In the genomic region with DNA sequence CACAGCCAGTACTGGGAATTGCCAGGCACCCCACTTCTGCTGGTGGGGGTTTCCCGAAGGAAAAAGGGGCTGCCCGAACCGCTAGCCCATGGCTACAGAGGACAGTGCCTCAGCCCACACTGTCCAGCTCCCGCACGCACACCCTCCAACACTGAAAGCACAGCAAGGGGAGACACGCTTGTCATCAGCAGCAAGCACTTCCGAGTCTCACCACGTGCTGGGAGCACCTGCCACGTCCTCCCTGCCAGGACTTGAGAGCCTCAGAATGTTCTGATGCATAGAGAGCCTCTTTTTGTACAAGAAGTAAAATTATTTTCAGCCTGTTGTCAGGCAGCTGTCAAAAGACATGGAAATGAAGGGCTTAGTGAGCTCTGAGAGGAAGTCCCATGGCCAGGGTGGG, we compare ENCODE assay signal across 16 mouse cellular contexts.
DNase-seq lines count a peak whose midpoint lies in the region; ATAC-seq lines count a peak whose summit lies in the region.
"Had no signal": no experiment of that assay in that cellular context is flagged by ENCODE, and none has a peak within 500 bp of the region (broad histone marks: within the 10 kb centered on the region; RNA-seq: fewer than 3 reads in every experiment).

No protein-coding gene starts in this region.

- H3K36me3 ChIP-seq in heart, embryonic 16.5 days (ENCODE audit: control insufficient read depth, insufficient read depth), result no peaks in the 10 kb centered on the region
- H3K36me3 ChIP-seq: forebrain, embryonic 15.5 days; G1E; hindbrain, embryonic 12.5 days had no signal

- H3K27me3 ChIP-seq in heart, embryonic 16.5 days (ENCODE audit: control insufficient read depth, insufficient read depth, low read length), result peaks cover 22% of the 10 kb centered on the region
- H3K27me3 ChIP-seq: forebrain, embryonic 15.5 days had no signal

- H3K4me2 ChIP-seq in heart, embryonic 16.5 days (ENCODE audit: low read depth, low read length), result no peak overlapping the region
- H3K4me2 ChIP-seq: forebrain, embryonic 15.5 days; hindbrain, embryonic 12.5 days; midbrain, embryonic 11.5 days had no signal

- H3K9ac ChIP-seq in heart, embryonic 16.5 days (ENCODE audit: low read length), result peak overlapping the region; percentile 26; the same call in 1 of the 2 replicates
- H3K9ac ChIP-seq: forebrain, embryonic 15.5 days; hindbrain, embryonic 12.5 days; liver, postnatal 0 days had no signal

- intact Hi-C loops in left cerebral cortex, postnatal 10 days (cut with DNase I), result no loop called here

- H3K9me3 ChIP-seq in heart, embryonic 16.5 days (replicated peaks; ENCODE audit: control insufficient read depth, low read length), result no peaks in the 10 kb centered on the region
- H3K9me3 ChIP-seq: forebrain, embryonic 15.5 days; G1E; hindbrain, embryonic 12.5 days had no signal

- peak; percentile 36 to 42 for DNase-seq in frontal cortex, postnatal 36 days (ENCODE audit: low spot score in 2 of 2)
- DNase-seq in frontal cortex, postnatal 14 days (ENCODE audit: low spot score in 2 of 2), result no peak
- DNase-seq in left cerebral cortex, adult 18-20 months (ENCODE audit: low spot score in 2 of 2), result peak; percentile 35
- DNase-seq in left cerebral cortex, postnatal 10 days (ENCODE audit: extremely low spot score in 1 of 2, low spot score in 2 of 2), result no peak
- peak; percentile 35 for DNase-seq in right cerebral cortex, postnatal 14 days
- DNase-seq: gastrocnemius, postnatal 25 days; liver, postnatal 0 days; thymus, postnatal 14 days had no signal

- 59% methylated on average over 9 of the region's 9 CpGs for WGBS in heart, embryonic 16.5 days

- no peak overlapping the region for H3K4me3 ChIP-seq in heart, embryonic 16.5 days (ENCODE audit: low read length)
- H3K4me3 ChIP-seq: forebrain, embryonic 15.5 days; hindbrain, embryonic 12.5 days had no signal

- peak; percentile 67 for ATAC-seq in heart, embryonic 16.5 days (replicated peaks; ENCODE audit: extremely low read depth, insufficient read depth, low FRiP score)
- no peak for ATAC-seq in megakaryocyte progenitor cell, adult 5-6 weeks (replicated peaks; ENCODE audit: poor library complexity)
- ATAC-seq: forebrain, embryonic 15.5 days; intestine, embryonic 16.5 days; liver, postnatal 0 days had no signal

- peaks cover 12% of the 10 kb centered on the region for H3K4me1 ChIP-seq in heart, embryonic 16.5 days (ENCODE audit: control insufficient read depth, insufficient read depth, low read length)

- H3K27ac ChIP-seq in heart, embryonic 16.5 days (ENCODE audit: low read length), result peak overlapping the region; percentile 90
- H3K27ac ChIP-seq: forebrain, embryonic 15.5 days; hindbrain, embryonic 12.5 days; stomach, postnatal 0 days had no signal

Comparison
In these comparisons a context has a peak if more than half of its experiments do, and no peak if none do; other contexts are left out.
1. DNase-seq: peak in frontal cortex, postnatal 36 days (2 of 2), left cerebral cortex, adult 18-20 months (2 of 2) and right cerebral cortex, postnatal 14 days (single experiment); none in frontal cortex, postnatal 14 days (0 of 2) and left cerebral cortex, postnatal 10 days (0 of 2).